Mouse (Mus musculus): ENCODE measurements around the gene Usp39.

DNA sequence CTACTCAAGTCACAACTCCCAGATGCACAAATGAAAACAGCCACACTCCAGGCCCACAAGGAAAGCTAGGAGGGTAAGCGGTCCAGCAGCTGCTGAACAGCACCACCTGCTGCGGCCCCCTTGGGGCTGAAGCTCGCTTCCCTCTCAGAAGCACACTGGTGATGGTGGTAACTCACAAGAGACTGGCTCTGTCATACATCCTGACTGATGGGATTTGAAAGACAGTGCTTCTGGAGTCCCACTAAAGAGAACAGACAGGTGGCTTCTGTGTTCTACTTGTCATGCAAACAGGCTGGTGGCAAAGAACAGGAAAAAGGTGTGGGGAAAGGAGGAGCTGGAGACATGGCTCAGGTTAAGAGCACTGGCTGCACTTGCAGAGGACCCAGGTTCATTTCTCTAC lies 22.0 kb downstream of the Usp39 start:
- TF ChIP-seq CTCF (IDR thresholded peaks at IDR 0.05; ENCODE audit: borderline replicate concordance, insufficient read depth, low read depth, low read length), result no peak
- TF ChIP-seq POLR2A (IDR thresholded peaks at IDR 0.05; ENCODE audit: borderline replicate concordance, insufficient read depth, low read length), result no peak
